Mouse (Mus musculus) embryonic facial prominence, embryonic 11.5 days (tissue): ENCODE measurements around the gene Trhr2. TPM values are rescaled to one million over a fixed set of nuclear protein-coding genes. Genes with fewer than 3 reads are reported as not detected.

Experiments
- ATAC-seq: fragments of 200-750 bp; cut with Nextera tagmentation; replicated peaks from 2 replicates; pipeline ENCODE4 v1.8.0; 2017; ENCODE audit warnings: low read depth; ENCODE audit not compliant: insufficient number of reproducible peaks, low FRiP score, low TSS enrichment
- DNase-seq: peaks from one replicate; pipeline ENCODE4 v3.0.0-alpha.2; 2015; ENCODE audit warnings: low spot score
- H3K27ac ChIP-seq: fragments of 300-500 bp; sonication (generic); replicated peaks from 2 replicates; pipeline ENCODE4 v1.5.1; 2014; ENCODE audit warnings: mild to moderate bottlenecking, low read depth, low read length, control low read depth
- H3K27me3 ChIP-seq: fragments of 300-500 bp; sonication (generic); 2 replicates; pipeline ENCODE4 v1.6.1; 2014; ENCODE audit warnings: mild to moderate bottlenecking, low read length, moderate library complexity, mixed read lengths; ENCODE audit not compliant: control insufficient read depth, insufficient read depth
- H3K36me3 ChIP-seq: fragments of 300-500 bp; sonication (generic); replicated peaks from 2 replicates; pipeline ENCODE4 v1.6.1; 2014; ENCODE audit warnings: low read depth, mild to moderate bottlenecking, low read length, moderate library complexity, mixed read lengths; ENCODE audit not compliant: control insufficient read depth, insufficient read depth
- H3K4me1 ChIP-seq: fragments of 300-500 bp; sonication (generic); 2 replicates; pipeline ENCODE4 v1.6.1; 2014; ENCODE audit warnings: low read length, mixed read lengths; ENCODE audit not compliant: control insufficient read depth, insufficient read depth
- H3K4me2 ChIP-seq: fragments of 300-500 bp; sonication (generic); 2 replicates; pipeline ENCODE4 v1.6.1; 2014; ENCODE audit warnings: low read depth, mild to moderate bottlenecking, control low read depth, low read length, moderate library complexity
- H3K4me3 ChIP-seq: fragments of 300-500 bp; sonication (generic); 2 replicates; pipeline ENCODE4 v1.5.1; 2014; ENCODE audit warnings: low read depth, low read length, control low read depth
- H3K9ac ChIP-seq: fragments of 300-500 bp; sonication (generic); replicated peaks from 2 replicates; pipeline ENCODE4 v1.6.1; 2014; ENCODE audit warnings: mild to moderate bottlenecking, control low read depth, low read length
- H3K9me3 ChIP-seq: fragments of 300-500 bp; sonication (generic); replicated peaks from 2 replicates; pipeline ENCODE4 v1.6.1; 2016; ENCODE audit warnings: mild to moderate bottlenecking, low read length, inconsistent platforms, mixed read lengths; ENCODE audit not compliant: control insufficient read depth
- WGBS: fragments of 180-500 bp; shearing (Covaris S2); extraction: QIAGEN DNeasy Blood & Tissue Kit; methylation state at CpG from one replicate; pipeline ENCODE4 v1.1.7; 2014; 5-methylcytosine and 5-hydroxymethylcytosine counted together
- polyA plus RNA-seq: library from polyadenylated mRNA; unstranded; fragments of >200 nt; fragmentation: Nextera tagmentation; extraction: Ambion mirVana; gene quantifications from 2 replicates; pipeline ENCODE4 v1.2.1, GENCODE M21; 2014

The Trhr2 gene
- polyA plus RNA-seq, 1 experiment from 2014 or later = not detected

DNA sequence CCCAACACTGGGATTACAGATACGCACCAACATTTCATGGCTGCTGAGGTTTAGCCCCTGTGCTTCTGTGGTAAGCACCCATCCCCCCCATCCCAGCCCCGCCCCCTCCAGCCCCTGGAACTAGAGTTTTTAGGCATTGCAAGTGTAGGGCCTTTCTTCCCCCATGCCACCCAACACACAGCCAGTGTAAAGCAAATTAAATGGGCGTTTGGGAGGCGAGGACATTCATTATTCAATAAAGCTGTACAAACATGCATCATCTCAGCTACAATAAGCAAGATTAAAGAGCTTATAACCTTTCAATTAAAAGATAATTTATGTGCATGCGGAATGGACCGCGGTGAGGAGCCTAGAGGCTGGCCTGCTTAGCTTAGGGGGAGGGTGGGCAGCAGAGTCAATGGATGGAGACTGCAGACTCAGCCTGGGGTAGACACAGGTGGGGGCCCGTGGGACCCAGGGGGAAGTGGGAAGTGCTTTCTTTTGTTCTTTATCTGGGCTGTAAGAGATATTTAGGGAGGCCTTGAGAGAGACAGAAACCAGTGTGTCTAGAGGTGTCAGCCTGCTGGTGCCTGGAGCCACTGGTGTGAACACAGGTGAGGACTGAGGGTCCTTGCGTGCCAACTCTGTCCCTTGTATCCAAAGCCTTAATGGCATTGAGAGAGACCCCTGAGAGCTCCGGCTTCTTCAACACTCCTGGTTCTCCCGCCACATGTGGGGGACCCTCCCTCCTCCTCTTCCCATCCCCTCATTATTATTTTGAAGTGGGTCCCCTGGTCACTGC lies 10.0 kb downstream of the Trhr2 start:
- 29% methylated on average over 11 of the region's 11 CpGs for WGBS
- ATAC-seq (no peak), DNase-seq (peak; percentile 20)
- Histone ChIP-seq H3K9ac (no peak overlapping the region), H3K27me3 (no peaks in the 10 kb centered on the region), H3K4me1 (no peaks in the 10 kb centered on the region), H3K36me3 (no peaks in the 10 kb centered on the region), H3K4me3 (no peak overlapping the region), H3K9me3 (no peaks in the 10 kb centered on the region), H3K4me2 (no peak overlapping the region), H3K27ac (no peak overlapping the region)

GRCm38 (mm10) chr8:122349357-122350297 lies 10.9 kb downstream of the Trhr2 start:
- H3K9ac ChIP-seq = no peak overlapping the region

DNA sequence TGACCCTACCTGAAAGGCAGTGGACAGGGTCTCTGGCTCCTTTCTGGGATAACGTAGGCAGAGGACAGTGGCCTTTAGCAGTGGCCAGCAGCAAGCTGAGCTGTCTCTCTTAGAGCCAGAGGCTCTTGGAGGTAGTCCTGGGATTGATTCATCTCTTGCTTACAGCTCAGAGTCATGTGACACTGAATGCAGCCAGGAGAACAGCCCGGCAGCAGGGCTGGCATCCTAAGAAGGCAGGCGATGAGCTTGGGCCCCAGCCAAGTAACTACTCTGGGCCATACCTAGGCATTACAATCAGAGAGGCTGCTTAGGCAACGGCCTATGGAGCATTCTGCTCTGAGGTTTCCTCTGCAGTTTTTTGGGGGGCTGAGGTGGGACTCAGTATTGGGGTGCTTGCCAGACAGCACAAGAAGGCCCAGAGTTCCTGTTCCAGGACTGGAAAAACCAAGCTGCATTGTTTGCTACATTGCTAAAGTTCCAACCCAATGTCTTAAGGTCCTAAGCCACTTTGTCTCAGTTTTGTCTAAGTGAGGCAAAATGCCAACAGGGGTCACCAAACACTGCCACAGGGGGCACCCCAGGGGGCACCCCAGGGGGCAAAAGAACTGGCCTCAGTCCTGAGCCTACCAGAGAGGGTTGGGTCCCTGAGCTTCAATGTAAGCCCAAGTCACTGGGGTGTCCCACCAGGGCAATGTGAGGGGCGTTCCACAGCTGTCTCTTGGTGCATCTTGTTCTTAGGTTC lies 12.6 kb downstream of the Trhr2 start:
- ATAC-seq (no peak), DNase-seq (no peak)
- H3K9me3 ChIP-seq = no peaks in the 10 kb centered on the region
- H3K4me2 ChIP-seq = no peak overlapping the region
- peaks cover 3% of the 10 kb centered on the region; the same call in 1 of the 2 replicates for H3K4me1 ChIP-seq
- H3K27ac ChIP-seq = no peak overlapping the region
- no peaks in the 10 kb centered on the region for H3K36me3 ChIP-seq
- H3K27me3 ChIP-seq = peaks cover 14% of the 10 kb centered on the region; the same call in 1 of the 2 replicates
- H3K4me3 ChIP-seq = no peak overlapping the region
- H3K9ac ChIP-seq = no peak overlapping the region
- WGBS = 76% methylated on average over 5 of the region's 5 CpGs

More at GRCm38 (mm10) chr8:122349357-122350297, 10.9 kb downstream of the Trhr2 start:
- H3K27me3 ChIP-seq = peaks cover 7% of the 10 kb centered on the region; the same call in 1 of the 2 replicates
- no peak for DNase-seq
- H3K4me1 ChIP-seq = no peaks in the 10 kb centered on the region
- H3K9me3 ChIP-seq = no peaks in the 10 kb centered on the region
- no peak overlapping the region for H3K4me2 ChIP-seq
- H3K27ac ChIP-seq = no peak overlapping the region
- WGBS = 34% methylated on average over 15 of the region's 15 CpGs
- no peak overlapping the region for H3K4me3 ChIP-seq
- H3K36me3 ChIP-seq = no peaks in the 10 kb centered on the region
- ATAC-seq = no peak

GRCm38 (mm10) chr8:122345181-122346095 lies 15.1 kb downstream of the Trhr2 start:
- no peak overlapping the region for H3K27ac ChIP-seq
- peaks cover 3% of the 10 kb centered on the region; the same call in 1 of the 2 replicates for H3K4me1 ChIP-seq
- peaks cover 14% of the 10 kb centered on the region for H3K27me3 ChIP-seq
- no peaks in the 10 kb centered on the region for H3K9me3 ChIP-seq
- ATAC-seq = no peak
- no peak overlapping the region for H3K4me2 ChIP-seq
- H3K9ac ChIP-seq = no peak overlapping the region
- DNase-seq = no peak
- H3K36me3 ChIP-seq = no peaks in the 10 kb centered on the region
- no peak overlapping the region for H3K4me3 ChIP-seq
- 53% methylated on average over 12 of the region's 12 CpGs for WGBS

DNA sequence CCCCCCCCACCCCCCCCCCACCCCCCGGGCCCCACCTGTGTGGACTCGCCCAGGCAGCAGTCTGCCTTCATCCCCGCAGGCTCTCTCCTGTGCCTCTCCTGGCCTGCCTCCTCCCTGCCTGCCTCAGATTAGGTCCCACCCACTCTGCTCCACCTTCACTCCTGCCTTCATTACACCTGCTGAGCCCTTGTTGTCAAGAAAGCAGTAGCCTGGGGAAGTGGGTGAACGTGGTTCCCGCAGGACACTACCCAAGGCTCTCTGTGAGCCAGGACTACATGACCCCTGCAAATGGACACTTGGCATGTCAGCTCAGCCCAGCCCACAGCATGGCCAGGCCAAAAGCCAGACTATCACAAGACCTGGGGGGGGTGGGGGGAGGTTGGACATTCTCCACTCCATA lies 16.3 kb downstream of the Trhr2 start:
- DNase-seq (peak; percentile 47), ATAC-seq (no peak)
- no peaks in the 10 kb centered on the region for H3K36me3 ChIP-seq
- H3K27me3 ChIP-seq = peaks cover 14% of the 10 kb centered on the region
- no peaks in the 10 kb centered on the region for H3K9me3 ChIP-seq
- peaks cover 3% of the 10 kb centered on the region; the same call in 1 of the 2 replicates for H3K4me1 ChIP-seq
- no peak overlapping the region for H3K27ac ChIP-seq
- WGBS = 4% methylated on average over 2 of the region's 5 CpGs
- no peak overlapping the region for H3K4me3 ChIP-seq
- no peak overlapping the region for H3K9ac ChIP-seq
- no peak overlapping the region; the same call in 1 of the 2 replicates for H3K4me2 ChIP-seq

DNA sequence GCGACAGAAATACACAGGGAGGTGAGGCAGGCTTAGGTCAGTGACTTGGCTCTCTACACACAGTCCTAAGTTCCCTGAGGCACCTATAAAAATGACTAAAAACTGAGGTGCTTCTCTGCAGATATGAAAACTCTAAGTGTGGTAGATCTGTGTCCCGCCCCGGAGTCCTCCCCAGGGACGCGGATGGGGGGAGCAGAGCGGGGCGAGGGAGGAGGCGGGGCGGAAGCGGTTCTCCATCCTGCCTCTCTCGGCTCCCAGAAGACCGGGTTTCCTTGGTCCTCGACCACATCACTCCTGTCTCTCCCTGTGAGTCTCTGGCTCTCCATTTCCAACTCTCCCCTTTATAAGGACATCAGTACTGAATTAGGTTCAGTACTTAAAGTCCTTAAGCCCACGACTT lies 16.8 kb downstream of the Trhr2 start:
- peak; percentile 54 for DNase-seq
- peak overlapping the region; percentile 23 for H3K4me3 ChIP-seq
- peaks cover 3% of the 10 kb centered on the region; the same call in 1 of the 2 replicates for H3K4me1 ChIP-seq
- no peak for ATAC-seq
- no peaks in the 10 kb centered on the region for H3K9me3 ChIP-seq
- no peak overlapping the region for H3K27ac ChIP-seq
- 0% methylated on average over 14 of the region's 14 CpGs for WGBS
- peaks cover 14% of the 10 kb centered on the region for H3K27me3 ChIP-seq
- H3K9ac ChIP-seq = 0 out of 2 replicates have a peak overlapping the region, but pooled peaks have one; percentile 6
- H3K36me3 ChIP-seq = no peaks in the 10 kb centered on the region
- H3K4me2 ChIP-seq = peak overlapping the region; percentile 44

GRCm38 (mm10) chr8:122343341-122343740 lies 17.2 kb downstream of the Trhr2 start:
- H3K4me3 ChIP-seq = peak overlapping the region; percentile 23; the same call in 1 of the 2 replicates
- H3K27me3 ChIP-seq = peaks cover 16% of the 10 kb centered on the region
- no peak overlapping the region for H3K27ac ChIP-seq
- 5% methylated on average over 11 of the region's 11 CpGs for WGBS
- H3K36me3 ChIP-seq = no peaks in the 10 kb centered on the region
- peaks cover 3% of the 10 kb centered on the region; the same call in 1 of the 2 replicates for H3K4me1 ChIP-seq
- ATAC-seq (peak; percentile 22; the same call in 1 of the 2 replicates), DNase-seq (no peak)
- H3K9me3 ChIP-seq = no peaks in the 10 kb centered on the region
- 0 out of 2 replicates have a peak overlapping the region, but pooled peaks have one; percentile 13 for H3K9ac ChIP-seq
- peak overlapping the region; percentile 44 for H3K4me2 ChIP-seq
